Mouse (Mus musculus): ENCODE results near the gene Foxn3. TPM values are rescaled to one million over a fixed set of nuclear protein-coding genes. Genes with fewer than 3 reads are reported as not detected.
A peak's percentile ranks its signal among the peaks of the same experiment; 100 is the strongest.

Gene Foxn3
- total and polyA plus RNA-seq, 3 experiments = 9.7 to 26.8 (median 11.0) TPM

DNA sequence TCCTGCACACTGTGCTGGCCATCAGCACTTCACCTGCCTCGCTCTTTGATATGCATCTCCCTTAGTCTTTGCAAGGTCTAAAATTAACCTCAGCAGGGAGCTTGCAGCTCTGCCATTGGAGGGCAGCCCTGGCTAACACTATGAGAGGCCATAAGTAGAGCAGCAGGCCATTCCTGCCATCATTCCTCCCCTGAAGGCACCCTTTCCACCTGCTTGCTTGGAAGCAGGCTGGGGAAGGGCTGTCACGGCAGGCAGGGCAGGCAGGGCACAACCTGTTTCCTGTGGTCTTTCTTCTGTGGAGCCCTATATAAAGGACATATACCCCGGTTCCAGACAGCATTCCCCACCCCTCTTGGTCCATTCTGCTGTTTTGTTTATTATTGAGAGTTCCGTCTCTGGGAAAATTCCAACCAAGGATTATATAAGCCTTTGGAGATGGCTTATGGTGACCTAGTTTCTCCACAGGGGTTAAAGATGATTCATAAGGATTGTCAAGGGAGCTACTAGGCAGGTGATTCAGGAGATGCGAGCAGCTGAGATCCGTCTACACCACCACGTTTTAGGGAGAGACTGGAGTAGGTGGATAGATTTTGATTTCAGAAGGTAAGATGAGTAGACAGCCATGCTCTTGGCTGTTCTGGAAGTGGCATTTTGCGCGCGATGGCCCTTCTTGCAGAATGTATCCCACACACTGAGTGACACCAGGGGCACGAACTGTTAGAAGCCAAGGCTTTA lies 347.7 kb downstream of the Foxn3 start:
- in situ Hi-C loops (cut with MboI; ENCODE audit: low pct_ligation_motif_present, low pct_unique_long_range_greater_than_20kb, low sequenced_read_pairs) (no loop called here), dilution Hi-C loops (cut with MboI; ENCODE audit: extremely low pct_ligation_motif_present, extremely low pct_unique_long_range_greater_than_20kb, low sequenced_read_pairs) (no loop called here)
- H3K36me3 ChIP-seq (replicated peaks in 1 of 2; ENCODE audit: control insufficient read depth in 1 of 2, insufficient read depth in 1 of 2, low read length in 1 of 2) = peaks cover 8 to 71% of the 10 kb centered on the region in 2 experiments
- H3K27me3 ChIP-seq (replicated peaks) = no peaks in the 10 kb centered on the region
- H3K4me2 ChIP-seq (ENCODE audit: insufficient read depth, low read depth, poor library complexity, severe bottlenecking) = no peak overlapping the region
- no peak overlapping the region for H3K4me3 ChIP-seq (replicated peaks in 1 of 3; ENCODE audit: low read depth in 2 of 3, low read length in 2 of 3, poor library complexity in 1 of 3)
- no peak overlapping the region for H3K27ac ChIP-seq (ENCODE audit: insufficient read depth, low read depth)
- H3K9me3 ChIP-seq (replicated peaks; ENCODE audit: low read length) = no peaks in the 10 kb centered on the region
- TF ChIP-seq RAD21 (IDR thresholded peaks at IDR 0.05; ENCODE audit: low read depth, low read length) = peak; percentile 7
- no peak for TF ChIP-seq MXI1 (IDR thresholded peaks at IDR 0.05; ENCODE audit: low read depth, low read length)
- DNase-seq (ENCODE audit: extremely low read depth) = no peak
- H3K9ac ChIP-seq (ENCODE audit: insufficient read depth, low read depth) = no peak overlapping the region
- no peaks in the 10 kb centered on the region for H3K79me2 ChIP-seq (replicated peaks; ENCODE audit: control insufficient read depth, extremely low read depth, insufficient read depth, poor library complexity, severe bottlenecking)
- H3K4me1 ChIP-seq (ENCODE audit: control insufficient read depth in 1 of 2, insufficient read depth in 2 of 2) = peaks cover 0 to 7% of the 10 kb centered on the region in 2 experiments; a peak in 2 of 4 replicates

DNA sequence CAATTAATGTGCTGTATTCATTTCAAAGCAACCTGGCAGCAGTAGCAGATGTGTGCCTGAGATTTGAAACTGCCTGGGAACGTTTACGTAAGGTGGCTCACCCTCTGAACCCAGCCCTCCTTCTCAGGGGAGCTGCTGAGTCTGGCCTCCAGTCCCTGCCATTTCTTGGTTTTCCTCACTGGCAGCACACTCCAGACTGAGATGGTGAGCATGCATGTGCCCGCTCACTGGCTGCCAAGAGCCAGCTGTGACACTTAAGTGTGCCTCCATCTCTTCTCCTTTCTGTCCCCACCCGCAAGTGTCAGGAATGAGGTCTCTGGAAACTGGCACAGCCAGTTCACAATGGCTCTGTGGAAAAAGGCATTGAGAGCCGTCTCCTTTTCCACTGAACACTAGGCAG lies 349.3 kb downstream of the Foxn3 start:
- in situ Hi-C loops (cut with MboI; ENCODE audit: low pct_ligation_motif_present, low pct_unique_long_range_greater_than_20kb, low sequenced_read_pairs) = no loop called here
- Histone ChIP-seq H3K4me2 (ENCODE audit: insufficient read depth, low read depth, poor library complexity, severe bottlenecking) (no peak overlapping the region), H3K9me3 (replicated peaks; ENCODE audit: low read length) (no peaks in the 10 kb centered on the region), H3K27me3 (replicated peaks) (no peaks in the 10 kb centered on the region), H3K9ac (ENCODE audit: insufficient read depth, low read depth) (no peak overlapping the region), H3K79me2 (replicated peaks; ENCODE audit: control insufficient read depth, extremely low read depth, insufficient read depth, poor library complexity, severe bottlenecking) (no peaks in the 10 kb centered on the region), H3K4me3 (replicated peaks in 1 of 3; ENCODE audit: low read depth in 2 of 3, low read length in 2 of 3, poor library complexity in 1 of 3) (no peak overlapping the region), H3K36me3 (replicated peaks in 1 of 2; ENCODE audit: control insufficient read depth in 1 of 2, insufficient read depth in 1 of 2, low read length in 1 of 2) (peaks cover 6 to 74% of the 10 kb centered on the region in 2 experiments), H3K27ac (ENCODE audit: insufficient read depth, low read depth) (no peak overlapping the region), H3K4me1 (ENCODE audit: control insufficient read depth in 1 of 2, insufficient read depth in 2 of 2) (peaks cover 0 to 17% of the 10 kb centered on the region in 2 experiments; a peak in 3 of 4 replicates)
- dilution Hi-C loops (cut with MboI; ENCODE audit: extremely low pct_ligation_motif_present, extremely low pct_unique_long_range_greater_than_20kb, low sequenced_read_pairs) = no loop called here
- TF ChIP-seq MXI1 (IDR thresholded peaks at IDR 0.05; ENCODE audit: low read depth, low read length) = no peak
- DNase-seq (ENCODE audit: extremely low read depth) = no peak

GRCm38 (mm10) chr12:99213218-99213617 lies 350.2 kb downstream of the Foxn3 start:
- H3K36me3 ChIP-seq (replicated peaks in 1 of 2; ENCODE audit: control insufficient read depth in 1 of 2, insufficient read depth in 1 of 2, low read length in 1 of 2) = peaks cover 6 to 75% of the 10 kb centered on the region in 2 experiments

More at GRCm38 (mm10) chr12:99213218-99213617, 350.2 kb downstream of the Foxn3 start:
- Histone ChIP-seq H3K9ac (ENCODE audit: insufficient read depth, low read depth) (no peak overlapping the region), H3K4me3 (replicated peaks in 1 of 3; ENCODE audit: low read depth in 2 of 3, low read length in 2 of 3, poor library complexity in 1 of 3) (no peak overlapping the region), H3K79me2 (replicated peaks; ENCODE audit: control insufficient read depth, extremely low read depth, insufficient read depth, poor library complexity, severe bottlenecking) (no peaks in the 10 kb centered on the region), H3K4me2 (ENCODE audit: insufficient read depth, low read depth, poor library complexity, severe bottlenecking) (no peak overlapping the region), H3K27ac (ENCODE audit: insufficient read depth, low read depth) (no peak overlapping the region), H3K4me1 (ENCODE audit: control insufficient read depth in 1 of 2, insufficient read depth in 2 of 2) (peaks cover 0 to 17% of the 10 kb centered on the region in 2 experiments; a peak in 3 of 4 replicates), H3K27me3 (replicated peaks) (no peaks in the 10 kb centered on the region), H3K9me3 (replicated peaks; ENCODE audit: low read length) (no peaks in the 10 kb centered on the region)
- dilution Hi-C loops (cut with MboI; ENCODE audit: extremely low pct_ligation_motif_present, extremely low pct_unique_long_range_greater_than_20kb, low sequenced_read_pairs) (no loop called here), in situ Hi-C loops (cut with MboI; ENCODE audit: low pct_ligation_motif_present, low pct_unique_long_range_greater_than_20kb, low sequenced_read_pairs) (no loop called here)
- no peak for DNase-seq (ENCODE audit: extremely low read depth)
- no peak for TF ChIP-seq TBP (conservative IDR thresholded peaks at IDR 0.05; ENCODE audit: low read depth, low read length)
- TF ChIP-seq HCFC1 (IDR thresholded peaks at IDR 0.05; ENCODE audit: low read depth, low read length) = no peak
- TF ChIP-seq POLR2AphosphoS2 (IDR thresholded peaks at IDR 0.05; ENCODE audit: low read depth, low read length) = no peak
- no peak for TF ChIP-seq CHD1 (IDR thresholded peaks at IDR 0.05; ENCODE audit: low read depth, low read length)
- no peak for TF ChIP-seq USF1 (IDR thresholded peaks at IDR 0.05; ENCODE audit: low read depth, low read length)
- no peak for TF ChIP-seq TCF12 (IDR thresholded peaks at IDR 0.05; ENCODE audit: low read depth, low read length)
- no peak for TF ChIP-seq EP300 (IDR thresholded peaks at IDR 0.05; ENCODE audit: low read length)
- no peak for TF ChIP-seq UBTF (IDR thresholded peaks at IDR 0.05; ENCODE audit: low read depth, low read length)
- no peak for TF ChIP-seq RAD21 (IDR thresholded peaks at IDR 0.05; ENCODE audit: low read depth, low read length)

Data from CH12.LX (cell line).